Mouse (Mus musculus) heart, postnatal 25 days (tissue): ENCODE results near the gene Pla2g6. TPM values are rescaled to one million over a fixed set of nuclear protein-coding genes. Genes with fewer than 3 reads are reported as not detected.

Source experiments
- DNase-seq: peaks from one replicate; pipeline ENCODE4 v3.0.0; 2022; ENCODE audit warnings: low spot score
- intact Hi-C: fragments of 180-260 bp; cut with DNase I; formaldehyde crosslinking; loops from one replicate; pipeline ENCODE4 v1.15.1; 2025
- total RNA-seq, 2 experiments: library from RNA; stranded (reverse); gene quantifications; 2 replicates each; pipeline ENCODE4 v1.2.3; 2021

The Pla2g6 gene
- total RNA-seq, 2 experiments from 2014 or later: 9.6 to 9.9 TPM

GRCm38 (mm10) chr15:79352479-79352878, 24.3 kb upstream of the Pla2g6 start:
- intact Hi-C loops: no loop called here
- no peak for DNase-seq

DNA sequence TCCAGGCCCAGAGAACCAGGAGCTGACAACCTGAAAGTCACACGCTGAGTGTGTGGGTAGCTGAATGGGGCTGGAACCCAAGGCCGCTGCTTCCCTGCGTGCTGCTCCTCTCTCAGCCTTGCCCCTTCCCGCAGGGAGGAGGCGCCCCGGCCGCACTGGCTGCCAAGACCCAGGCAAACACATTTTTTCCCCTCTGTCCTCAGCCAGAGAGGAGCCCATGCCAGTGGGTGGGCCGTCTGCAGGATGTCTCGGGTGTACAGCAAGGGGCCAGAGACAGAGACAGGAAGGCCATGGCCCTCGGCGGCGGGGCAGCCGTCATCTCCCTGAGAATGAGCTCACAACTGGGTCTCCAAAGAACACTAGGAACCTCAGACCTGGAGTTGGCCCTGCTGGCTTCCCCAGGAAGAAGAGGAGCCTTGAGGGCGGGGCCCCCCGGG, 23.2 kb upstream of the Pla2g6 start:
- DNase-seq: peak; percentile 83
- intact Hi-C loops: no loop called here

GRCm38 (mm10) chr15:79350866-79351265, 22.7 kb upstream of the Pla2g6 start:
- DNase-seq: no peak
- intact Hi-C loops: no loop called here

DNA sequence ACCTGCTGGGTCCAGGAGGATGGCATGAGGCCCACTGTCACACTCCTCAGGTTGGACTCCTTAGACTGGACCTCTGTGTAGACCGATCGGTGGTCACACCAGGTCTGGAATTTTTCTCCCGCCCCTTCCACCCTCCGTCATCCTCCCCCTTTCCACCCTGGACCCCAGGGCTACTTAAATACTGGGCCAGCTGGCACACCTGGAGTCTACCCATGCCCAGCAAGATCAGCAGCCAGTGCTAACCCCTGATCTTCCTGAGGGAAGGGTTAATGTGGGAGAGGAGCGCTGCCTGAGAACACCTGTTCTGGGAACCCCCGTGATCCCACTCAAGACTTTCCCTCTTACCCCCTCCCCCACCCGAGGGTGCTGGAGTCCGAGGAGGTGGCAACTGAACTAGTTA, 20.5 kb upstream of the Pla2g6 start:
- intact Hi-C loops: loop anchor here (2.0 kb wide), 1 partner anchor 106 kb away; no protein-coding TSS in a partner anchor
- no peak for DNase-seq

- peak; percentile 67 for DNase-seq
- intact Hi-C loops: loop anchor here (2.0 kb wide), 2 partner anchors 17 to 105 kb away; no protein-coding TSS in a partner anchor
Measured at GRCm38 (mm10) chr15:79347845-79348506, 19.8 kb upstream of the Pla2g6 start.

DNA sequence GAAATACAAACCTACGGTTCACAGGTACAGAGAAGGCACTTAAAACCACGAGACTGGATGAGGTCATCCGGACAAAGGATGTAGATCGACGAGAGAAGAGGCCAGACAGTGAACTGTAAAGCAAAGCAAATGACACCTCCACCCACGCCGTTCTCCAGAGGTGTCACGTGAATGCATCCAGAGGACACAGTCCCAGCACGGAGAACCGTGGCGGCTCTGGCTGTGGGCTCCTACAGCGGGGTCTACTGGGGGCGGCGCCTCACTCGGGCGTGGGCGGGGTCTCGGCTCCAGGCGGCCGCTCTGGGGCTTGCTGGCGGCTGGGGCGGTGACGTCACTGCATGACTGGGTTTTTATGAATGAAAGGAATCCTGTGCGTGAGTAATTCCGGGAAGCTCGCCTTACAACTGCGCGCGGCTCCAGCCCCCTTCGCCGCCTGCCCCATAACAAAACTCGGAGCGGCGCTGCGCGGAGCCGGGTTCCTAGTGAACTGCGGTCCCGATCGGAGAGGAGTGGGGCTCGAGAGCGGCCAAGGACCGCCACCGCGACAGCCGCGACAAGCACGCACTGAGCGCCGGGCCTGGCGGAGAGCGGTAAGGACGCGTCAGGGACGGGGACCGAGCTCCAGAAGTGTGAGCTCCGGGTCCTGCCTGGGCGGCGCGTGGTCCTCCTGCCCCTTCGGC, 19.1 kb upstream of the Pla2g6 start:
- intact Hi-C loops: loop anchor here (2.0 kb wide), 1 partner anchor 17 kb away; no protein-coding TSS in a partner anchor
- DNase-seq: peak; percentile 89

- intact Hi-C loops: loop anchor here (2.0 kb wide), 1 partner anchor 15 kb away; no protein-coding TSS in a partner anchor
- no peak for DNase-seq
Measured at GRCm38 (mm10) chr15:79346051-79346793, 18.0 kb upstream of the Pla2g6 start, which contains the start of gene Maff. Maff (plus strand) TSS chr15:79346621.

- no peak for DNase-seq
- intact Hi-C loops: no loop called here
Measured at GRCm38 (mm10) chr15:79344627-79345026, 16.4 kb upstream of the Pla2g6 start.

DNA sequence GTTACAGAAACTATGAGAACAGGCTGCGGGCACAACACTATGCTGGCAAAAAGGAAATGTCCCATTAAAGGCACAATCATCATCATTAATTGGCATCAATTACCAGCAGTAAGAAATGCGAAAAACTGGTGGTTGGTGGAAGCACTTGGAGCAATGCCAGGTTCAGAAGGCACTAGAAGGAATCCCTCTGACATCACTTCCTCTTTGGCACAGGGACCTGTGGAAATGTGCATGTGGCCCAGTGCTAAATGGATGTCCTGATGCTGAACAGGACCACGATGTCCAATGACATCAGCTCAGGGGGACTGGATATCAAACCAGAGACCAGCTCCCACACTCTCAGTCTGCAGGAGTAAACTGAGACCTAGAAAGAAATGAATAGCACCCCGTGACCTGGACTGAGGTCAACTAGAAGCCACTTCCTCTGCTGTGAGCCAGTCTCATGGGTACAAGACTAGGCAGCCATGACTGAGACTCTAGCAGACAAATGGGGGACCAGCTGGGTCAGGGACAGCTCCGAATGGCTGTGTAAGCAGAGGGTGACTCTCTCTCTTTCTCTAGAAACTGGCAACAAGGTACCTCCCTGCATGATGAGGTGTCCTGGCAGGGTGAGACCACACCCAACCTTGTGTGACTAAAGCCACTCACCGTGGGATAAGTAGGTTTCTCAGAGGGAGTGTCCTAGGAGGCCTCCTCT, 14.6 kb upstream of the Pla2g6 start:
- no peak for DNase-seq
- intact Hi-C loops: no loop called here

DNA sequence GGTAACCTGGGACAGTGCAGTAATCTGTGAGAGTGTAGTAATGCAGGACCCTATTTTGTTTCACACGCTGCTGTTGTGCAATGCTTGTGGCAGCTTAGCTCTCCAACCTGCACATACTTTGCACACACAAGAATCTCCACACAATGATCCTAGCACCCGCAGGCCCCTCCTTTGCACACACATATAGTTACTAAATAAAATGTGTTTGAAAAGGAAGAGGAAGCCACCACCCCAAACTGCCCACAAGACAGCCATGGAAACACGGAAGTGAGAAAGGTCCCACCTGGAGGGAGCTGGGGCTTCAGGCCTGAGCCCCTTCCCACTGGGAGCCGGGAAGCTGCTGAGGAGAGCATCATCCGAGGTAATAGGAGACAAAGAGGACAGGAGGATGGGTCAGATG, 10.8 kb upstream of the Pla2g6 start:
- no peak for DNase-seq
- intact Hi-C loops: no loop called here

DNA sequence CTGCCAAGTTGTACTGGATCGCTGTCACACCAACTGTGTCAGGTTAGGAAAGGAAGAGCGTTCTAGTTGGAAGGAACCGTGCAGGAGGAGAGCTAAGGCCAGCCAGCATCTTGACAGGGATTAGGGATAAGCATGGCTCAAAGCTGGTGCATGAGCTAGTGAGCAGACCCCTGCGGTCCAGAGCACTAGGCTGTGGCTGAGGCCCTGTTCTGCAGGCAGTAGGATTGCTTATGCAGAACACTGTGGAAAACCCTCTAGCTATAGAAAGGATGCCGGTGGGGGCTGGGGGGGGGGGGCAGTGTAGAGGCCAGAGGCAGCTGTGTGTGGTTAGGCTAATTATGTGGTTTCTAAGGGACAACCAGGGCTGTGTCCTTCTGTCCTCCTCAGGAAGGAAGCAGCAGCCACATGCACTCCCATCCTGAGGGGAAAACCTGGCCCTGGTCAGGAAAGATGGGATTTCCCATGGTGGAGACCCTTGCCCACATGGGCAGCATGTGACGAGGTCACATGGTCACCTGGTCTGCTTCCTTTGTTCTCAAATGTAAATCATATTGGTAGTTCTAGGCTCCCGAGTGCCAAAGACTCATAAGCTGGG, 7.0 kb upstream of the Pla2g6 start:
- intact Hi-C loops: no loop called here

DNA sequence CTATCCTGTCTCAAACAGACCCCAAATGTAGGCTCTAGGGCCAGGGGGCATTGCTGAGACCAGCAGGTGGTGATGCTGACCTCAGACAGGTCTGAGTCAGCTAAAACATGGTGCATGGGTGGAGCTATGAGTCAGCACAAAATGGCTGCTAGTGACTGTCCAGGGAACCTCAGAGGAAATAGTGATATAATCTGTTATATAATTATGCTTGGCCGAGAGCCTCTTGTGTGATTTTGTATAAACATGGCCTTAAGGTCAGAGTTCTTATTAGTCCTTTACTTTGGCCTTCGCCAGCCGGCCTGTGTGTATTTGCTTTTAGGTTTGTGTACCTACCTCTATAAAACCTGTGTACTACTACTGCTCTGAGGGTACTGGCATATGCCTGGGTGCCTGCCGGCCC, 5.2 kb upstream of the Pla2g6 start:
- intact Hi-C loops: loop anchor here (5.0 kb wide), 1 partner anchor 91 kb away; no protein-coding TSS in a partner anchor
- no peak for DNase-seq

More for the DNA sequence above, 7.0 kb upstream of the Pla2g6 start:
- DNase-seq: no peak

DNA sequence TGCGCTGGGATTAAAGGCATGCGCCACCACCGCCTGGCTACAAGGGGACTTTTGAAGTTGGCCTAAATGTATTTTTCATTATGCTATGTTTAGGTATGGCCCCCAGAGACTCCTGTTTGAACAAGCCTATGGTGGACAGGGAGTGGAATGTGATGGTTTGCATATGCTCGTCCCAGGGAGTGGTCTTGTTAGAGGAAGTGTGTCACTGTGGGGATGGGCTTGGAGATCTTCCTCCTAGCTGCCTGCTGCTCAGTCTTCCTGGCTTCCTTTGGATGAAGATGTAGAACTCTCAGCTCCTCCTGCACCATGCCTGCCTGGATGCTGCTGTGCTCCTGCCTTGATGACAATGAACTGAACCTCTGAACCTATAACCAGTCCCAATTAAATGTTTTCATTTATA, 2.3 kb upstream of the Pla2g6 start:
- DNase-seq: no peak
- intact Hi-C loops: loop anchor here (2.0 to 5.0 kb wide), 2 partner anchors 16 to 88 kb away; partner anchors contain the start of gene Maff

DNA sequence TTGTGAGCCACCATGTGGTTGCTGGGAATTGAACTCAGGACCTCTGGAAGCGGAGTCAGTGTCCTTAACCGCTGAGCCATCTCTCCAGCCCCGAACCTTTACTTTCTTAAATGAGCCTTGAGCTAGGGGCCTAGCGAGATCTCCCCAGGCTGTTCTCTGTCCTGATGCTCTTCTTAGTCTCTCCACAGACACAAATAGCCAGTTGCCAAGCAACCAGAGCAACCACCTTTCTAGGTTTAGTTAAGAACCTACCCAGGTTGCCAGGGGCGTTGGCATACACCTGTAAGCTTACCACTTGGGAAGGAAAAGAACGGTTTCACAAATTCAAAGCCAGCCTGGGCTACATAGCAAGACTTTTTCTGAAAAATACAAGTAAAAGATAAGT, 1.8 kb upstream of the Pla2g6 start:
- DNase-seq: no peak
- intact Hi-C loops: loop anchor here (2.0 to 5.0 kb wide), 2 partner anchors 17 to 88 kb away; partner anchors contain the start of gene Maff

GRCm38 (mm10) chr15:79329346-79329978, 1.3 kb upstream of the Pla2g6 start:
- intact Hi-C loops: no loop called here
- no peak for DNase-seq

- no peak for DNase-seq
- intact Hi-C loops: no loop called here
Measured at GRCm38 (mm10) chr15:79328939-79329275, 717 bp upstream of the Pla2g6 start.

- no peak for DNase-seq
- intact Hi-C loops: no loop called here
Measured at GRCm38 (mm10) chr15:79326971-79327961, 924 bp downstream of the Pla2g6 start.

- intact Hi-C loops: no loop called here
- DNase-seq: no peak
Measured at GRCm38 (mm10) chr15:79326264-79326663, 1.9 kb downstream of the Pla2g6 start.
